Mouse (Mus musculus): ENCODE measurements around the gene Med11. TPM values are rescaled to one million over a fixed set of nuclear protein-coding genes. Genes with fewer than 3 reads are reported as not detected.

Gene Med11
- polyA plus RNA-seq, 1 experiment from 2014 or later, result 37.3 TPM

DNA sequence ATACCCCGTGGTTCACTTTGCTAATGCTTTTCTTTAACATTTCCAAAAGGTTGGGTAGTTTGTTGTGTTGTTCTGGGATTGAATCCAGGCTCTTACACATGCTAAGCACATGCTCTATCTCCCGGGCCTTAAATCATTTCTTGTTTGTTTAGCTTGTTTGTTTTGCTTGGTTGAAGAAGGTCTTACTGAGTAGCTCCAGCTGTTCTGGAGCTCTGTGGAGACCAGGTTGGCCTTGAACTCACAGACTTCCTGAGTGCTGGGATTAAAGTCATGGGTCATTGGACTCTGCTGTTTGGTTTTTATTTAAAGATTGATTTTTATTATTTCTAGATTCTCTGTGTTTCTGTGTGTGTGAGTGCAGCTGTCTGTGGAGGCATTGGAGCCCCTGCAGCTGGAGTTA lies 33.8 kb downstream of the Med11 start:
- no peak for DNase-seq (ENCODE audit: low spot score)
- H3K27ac ChIP-seq (ENCODE audit: low read length), result no peak overlapping the region
- WGBS, result 33% methylated on average over 2 of the region's 2 CpGs
- no peaks in the 10 kb centered on the region for H3K4me1 ChIP-seq (ENCODE audit: insufficient read depth, low read depth, low read length)
- H3K9me3 ChIP-seq (ENCODE audit: low read length), result no peaks in the 10 kb centered on the region
- no peak overlapping the region for H3K4me3 ChIP-seq (ENCODE audit: low read depth, low read length)
- no peaks in the 10 kb centered on the region for H3K36me3 ChIP-seq (ENCODE audit: insufficient read depth, low read length)
- no peaks in the 10 kb centered on the region for H3K27me3 ChIP-seq (replicated peaks; ENCODE audit: insufficient read depth, low read length)
- H3K9ac ChIP-seq (replicated peaks; ENCODE audit: low read depth), result no peak overlapping the region
- no peak for TF ChIP-seq CTCF (IDR thresholded peaks at IDR 0.05)
- no peak for TF ChIP-seq EP300 (IDR thresholded peaks at IDR 0.05)
- ATAC-seq, result no peak
- no peak overlapping the region for H3K4me2 ChIP-seq (replicated peaks; ENCODE audit: low read depth, low read length)

DNA sequence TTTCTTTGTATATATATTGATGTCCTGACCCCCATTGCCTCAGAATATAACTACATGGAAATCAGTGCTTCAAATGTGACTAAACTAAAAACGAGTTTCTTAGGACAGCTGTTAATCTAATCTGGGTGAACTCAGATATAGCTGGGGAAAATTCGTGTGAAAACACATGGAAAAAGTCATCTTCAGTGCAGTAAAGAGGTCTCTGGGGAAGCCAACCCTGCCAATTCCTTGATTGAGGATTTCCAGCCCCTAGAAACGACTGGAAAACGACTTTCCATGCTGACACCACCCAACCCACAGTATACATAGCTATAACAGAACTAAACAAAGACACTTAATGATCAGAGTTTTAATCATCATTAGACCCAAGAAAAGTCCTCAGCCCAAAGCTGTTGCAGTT lies 36.1 kb downstream of the Med11 start:
- H3K9ac ChIP-seq (replicated peaks; ENCODE audit: low read depth), result no peak overlapping the region
- no peak for ATAC-seq
- no peak overlapping the region for H3K4me3 ChIP-seq (ENCODE audit: low read depth, low read length)
- no peak overlapping the region for H3K27ac ChIP-seq (ENCODE audit: low read length)
- 37% methylated on average over 4 of the region's 4 CpGs for WGBS
- no peaks in the 10 kb centered on the region for H3K36me3 ChIP-seq (ENCODE audit: insufficient read depth, low read length)
- TF ChIP-seq EP300 (IDR thresholded peaks at IDR 0.05), result no peak
- TF ChIP-seq CTCF (IDR thresholded peaks at IDR 0.05), result no peak
- no peaks in the 10 kb centered on the region for H3K27me3 ChIP-seq (replicated peaks; ENCODE audit: insufficient read depth, low read length)
- no peaks in the 10 kb centered on the region for H3K9me3 ChIP-seq (ENCODE audit: low read length)
- DNase-seq (ENCODE audit: low spot score), result no peak
- no peaks in the 10 kb centered on the region for H3K4me1 ChIP-seq (ENCODE audit: insufficient read depth, low read depth, low read length)
- no peak overlapping the region for H3K4me2 ChIP-seq (replicated peaks; ENCODE audit: low read depth, low read length)

DNA sequence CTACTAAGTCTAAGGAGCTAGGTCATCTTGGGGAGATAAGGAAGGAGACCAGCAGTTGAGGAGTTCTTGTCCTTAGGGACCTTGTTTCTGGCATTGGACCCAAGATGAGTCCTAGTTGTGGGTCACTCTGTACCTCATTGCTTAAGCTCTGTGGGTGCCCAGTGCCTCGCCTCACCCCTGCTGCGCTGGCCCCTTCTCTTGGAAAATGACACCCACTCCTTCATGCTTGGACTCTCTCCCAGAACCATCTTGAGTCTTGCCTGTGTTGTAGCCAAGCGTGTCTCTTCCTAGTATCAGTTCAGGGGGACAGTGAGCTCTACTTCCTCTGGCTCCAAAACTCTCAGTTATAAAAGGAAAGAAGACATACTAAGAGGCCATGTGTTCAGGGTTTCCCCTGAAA lies 37.4 kb downstream of the Med11 start:
- WGBS, result 82% methylated on average over 3 of the region's 3 CpGs
- ATAC-seq (no peak), DNase-seq (ENCODE audit: low spot score) (no peak)
- Histone ChIP-seq H3K9me3 (ENCODE audit: low read length) (no peaks in the 10 kb centered on the region), H3K4me1 (ENCODE audit: insufficient read depth, low read depth, low read length) (no peaks in the 10 kb centered on the region), H3K27me3 (replicated peaks; ENCODE audit: insufficient read depth, low read length) (no peaks in the 10 kb centered on the region), H3K36me3 (ENCODE audit: insufficient read depth, low read length) (no peaks in the 10 kb centered on the region), H3K4me3 (ENCODE audit: low read depth, low read length) (no peak overlapping the region), H3K27ac (ENCODE audit: low read length) (no peak overlapping the region), H3K9ac (replicated peaks; ENCODE audit: low read depth) (no peak overlapping the region), H3K4me2 (replicated peaks; ENCODE audit: low read depth, low read length) (no peak overlapping the region)
- TF ChIP-seq CTCF (IDR thresholded peaks at IDR 0.05), result no peak

DNA sequence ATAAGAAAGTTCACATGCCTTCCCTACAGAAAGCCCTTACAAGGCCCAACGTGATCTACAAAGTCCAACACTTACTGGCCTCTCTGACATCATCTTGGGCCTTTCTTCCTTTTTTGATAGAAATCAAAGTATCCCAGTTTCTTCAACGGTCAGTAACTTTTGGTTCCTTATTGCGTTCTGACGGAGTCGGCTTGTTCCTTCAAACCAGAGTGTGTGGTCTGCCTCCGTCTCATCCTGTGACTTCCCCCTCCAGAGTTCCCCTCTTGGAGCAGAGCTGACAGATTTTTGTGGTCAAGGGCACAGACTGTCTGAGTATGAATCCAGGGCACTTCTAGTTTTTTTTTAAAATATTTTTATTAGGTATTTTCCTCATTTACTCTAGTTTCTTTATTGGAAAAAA lies 38.0 kb downstream of the Med11 start:
- no peaks in the 10 kb centered on the region for H3K9me3 ChIP-seq (ENCODE audit: low read length)
- no peak overlapping the region for H3K4me3 ChIP-seq (ENCODE audit: low read depth, low read length)
- WGBS, result 82% methylated on average over 6 of the region's 6 CpGs
- no peaks in the 10 kb centered on the region for H3K36me3 ChIP-seq (ENCODE audit: insufficient read depth, low read length)
- no peak overlapping the region for H3K4me2 ChIP-seq (replicated peaks; ENCODE audit: low read depth, low read length)
- no peak for TF ChIP-seq EP300 (IDR thresholded peaks at IDR 0.05)
- no peak for TF ChIP-seq CTCF (IDR thresholded peaks at IDR 0.05)
- peak; percentile 47; the same call in 1 of the 2 replicates for ATAC-seq
- H3K4me1 ChIP-seq (ENCODE audit: insufficient read depth, low read depth, low read length), result no peaks in the 10 kb centered on the region
- H3K9ac ChIP-seq (replicated peaks; ENCODE audit: low read depth), result no peak overlapping the region
- H3K27ac ChIP-seq (ENCODE audit: low read length), result no peak overlapping the region
- DNase-seq (ENCODE audit: low spot score), result peak; percentile 43
- no peaks in the 10 kb centered on the region for H3K27me3 ChIP-seq (replicated peaks; ENCODE audit: insufficient read depth, low read length)

DNA sequence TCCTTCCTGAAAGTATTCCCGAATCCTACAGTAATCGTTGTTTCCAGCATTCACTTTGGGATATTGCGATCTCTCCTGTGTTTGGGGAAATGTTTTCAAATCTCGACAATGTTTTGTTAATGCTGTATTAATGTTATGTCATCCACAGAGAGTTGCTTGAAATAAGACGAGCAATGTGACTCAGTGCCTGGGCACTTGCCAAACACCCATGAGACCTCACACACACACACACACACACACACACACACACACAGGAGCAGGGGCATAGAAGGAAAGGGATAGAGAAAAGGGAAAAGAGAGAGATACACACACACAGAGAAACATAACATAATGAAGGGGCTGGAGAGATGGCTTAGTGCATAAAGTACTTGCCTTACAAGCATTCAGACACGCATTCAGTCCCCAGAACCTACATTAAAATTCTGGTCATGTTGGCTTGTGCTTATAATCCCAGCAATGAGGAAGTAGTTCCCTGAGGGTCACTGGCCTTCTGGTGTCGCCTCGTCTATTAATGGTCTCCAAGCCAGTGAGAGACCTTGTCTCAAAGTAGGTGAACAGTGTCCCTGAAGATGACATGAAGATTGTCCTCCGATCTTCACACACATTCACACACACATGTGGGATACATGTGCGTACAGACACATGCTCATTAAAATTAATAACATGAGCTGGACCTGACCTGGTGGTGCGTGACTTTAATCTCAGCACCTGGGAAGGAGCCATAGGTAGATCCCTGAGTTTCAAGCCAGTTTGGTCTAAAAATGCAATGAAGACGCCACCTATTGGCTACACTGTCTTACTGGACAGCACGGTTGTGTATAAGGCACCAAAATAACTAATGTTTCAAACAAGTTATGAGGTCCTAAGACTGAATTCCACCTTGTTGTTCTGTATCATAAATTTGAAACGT lies 48.1 kb downstream of the Med11 start:
- no peak for ATAC-seq
- peak; percentile 46 for DNase-seq (ENCODE audit: low spot score)
- H3K4me1 ChIP-seq (ENCODE audit: insufficient read depth, low read depth, low read length), result no peaks in the 10 kb centered on the region
- H3K27ac ChIP-seq (ENCODE audit: low read length), result no peak overlapping the region
- no peak overlapping the region for H3K9ac ChIP-seq (replicated peaks; ENCODE audit: low read depth)
- WGBS, result 60% methylated on average over 14 of the region's 14 CpGs
- no peaks in the 10 kb centered on the region for H3K36me3 ChIP-seq (ENCODE audit: insufficient read depth, low read length)
- no peaks in the 10 kb centered on the region for H3K27me3 ChIP-seq (replicated peaks; ENCODE audit: insufficient read depth, low read length)
- no peak overlapping the region for H3K4me2 ChIP-seq (replicated peaks; ENCODE audit: low read depth, low read length)
- no peaks in the 10 kb centered on the region for H3K9me3 ChIP-seq (ENCODE audit: low read length)
- peak; percentile 69 for TF ChIP-seq CTCF (IDR thresholded peaks at IDR 0.05)
- TF ChIP-seq EP300 (IDR thresholded peaks at IDR 0.05), result no peak
- no peak overlapping the region for H3K4me3 ChIP-seq (ENCODE audit: low read depth, low read length)

DNA sequence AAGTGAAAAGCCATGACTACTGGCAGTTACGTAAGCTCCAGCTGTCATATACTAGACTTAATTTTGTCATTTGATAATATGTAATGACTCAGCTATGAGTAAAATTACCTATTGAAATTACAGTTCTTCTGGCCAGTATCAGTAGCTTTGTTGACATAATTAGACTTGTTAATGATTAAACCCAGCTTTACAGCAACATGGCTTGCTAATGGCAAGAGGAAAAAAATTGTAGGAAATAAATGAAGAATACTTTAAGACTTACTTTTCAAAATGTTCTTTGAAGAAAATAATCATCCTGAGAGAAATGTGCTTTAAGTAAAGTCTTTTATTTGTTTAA lies 48.7 kb downstream of the Med11 start:
- 67% methylated on average over 1 of the region's 1 CpGs for WGBS
- Histone ChIP-seq H3K36me3 (ENCODE audit: insufficient read depth, low read length) (no peaks in the 10 kb centered on the region), H3K9ac (replicated peaks; ENCODE audit: low read depth) (no peak overlapping the region), H3K27ac (ENCODE audit: low read length) (no peak overlapping the region), H3K27me3 (replicated peaks; ENCODE audit: insufficient read depth, low read length) (no peaks in the 10 kb centered on the region), H3K4me3 (ENCODE audit: low read depth, low read length) (no peak overlapping the region), H3K9me3 (ENCODE audit: low read length) (no peaks in the 10 kb centered on the region), H3K4me1 (ENCODE audit: insufficient read depth, low read depth, low read length) (no peaks in the 10 kb centered on the region), H3K4me2 (replicated peaks; ENCODE audit: low read depth, low read length) (no peak overlapping the region)
- no peak for ATAC-seq
- DNase-seq (ENCODE audit: low spot score), result no peak
- TF ChIP-seq CTCF (IDR thresholded peaks at IDR 0.05) (no peak), EP300 (IDR thresholded peaks at IDR 0.05) (no peak)

Measured in lung, postnatal 0 days (tissue).